Mouse (Mus musculus) ES-E14 (cell line): ENCODE results near the gene Slc23a2.

ENCODE experiments used
- HCFC1 ChIP-seq: IDR thresholded peaks from 2 replicates; pipeline ENCODE4 v1.6.1; 2012; ENCODE audit warnings: low read length, inconsistent platforms, borderline replicate concordance; ENCODE audit not compliant: insufficient read depth
- ZNF384 ChIP-seq: IDR thresholded peaks from 2 replicates; pipeline ENCODE4 v1.6.1; 2012; ENCODE audit warnings: low read depth, low read length, inconsistent platforms

- TF ChIP-seq ZNF384: no peak
- TF ChIP-seq HCFC1: no peak
These were observed 35.7 kb upstream of the Slc23a2 start for GRCm38 (mm10) chr2:132180463-132181205.
